Mouse (Mus musculus) liver, postnatal 0 days (tissue): ENCODE results near the gene Nmnat2. TPM values are rescaled to one million over a fixed set of nuclear protein-coding genes. Genes with fewer than 3 reads are reported as not detected.

Experiments
- ATAC-seq: fragments of 200-750 bp; cut with Nextera tagmentation; 2 replicates; pipeline ENCODE4 v1.8.0; 2017; ENCODE audit warnings: mild to moderate bottlenecking, moderate library complexity
- DNase-seq: peaks from one replicate; pipeline ENCODE4 v3.0.0-alpha.2; 2016
- H3K27ac ChIP-seq: fragments of 300-500 bp; sonication (generic); 2 replicates; pipeline ENCODE4 v1.5.1; 2014; ENCODE audit warnings: antibody characterized with exemption, moderate library complexity, mild to moderate bottlenecking, low read depth
- H3K27me3 ChIP-seq: fragments of 300-500 bp; sonication (generic); 2 replicates; pipeline ENCODE4 v1.6.1; 2014; ENCODE audit warnings: low read length, control low read depth, mixed read lengths; ENCODE audit not compliant: insufficient read depth
- H3K36me3 ChIP-seq: fragments of 300-500 bp; sonication (generic); replicated peaks from 2 replicates; pipeline ENCODE4 v1.6.1; 2014; ENCODE audit warnings: mild to moderate bottlenecking, control low read depth, low read length, moderate library complexity, mixed read lengths; ENCODE audit not compliant: insufficient read depth
- H3K4me1 ChIP-seq: fragments of 300-500 bp; sonication (generic); 2 replicates; pipeline ENCODE4 v1.6.1; 2014; ENCODE audit warnings: antibody characterized with exemption, mild to moderate bottlenecking, control low read depth; ENCODE audit not compliant: insufficient read depth
- H3K4me2 ChIP-seq: fragments of 300-500 bp; sonication (generic); 2 replicates; pipeline ENCODE4 v1.6.1; 2014; ENCODE audit warnings: low read depth, mild to moderate bottlenecking, low read length, moderate library complexity, mixed read lengths
- H3K4me3 ChIP-seq: fragments of 300-500 bp; sonication (generic); 2 replicates; pipeline ENCODE4 v1.5.1; 2014; ENCODE audit warnings: low read depth, low read length
- H3K9ac ChIP-seq: fragments of 300-500 bp; sonication (generic); replicated peaks from 2 replicates; pipeline ENCODE4 v1.6.1; 2014; ENCODE audit warnings: mild to moderate bottlenecking, moderate library complexity
- H3K9me3 ChIP-seq: fragments of 300-500 bp; sonication (generic); 2 replicates; pipeline ENCODE4 v1.6.1; 2016; ENCODE audit warnings: mild to moderate bottlenecking, control low read depth, low read length, mixed read lengths
- CTCF ChIP-seq: sonication (generic); IDR thresholded peaks from 2 replicates; pipeline ENCODE4 v1.5.1; 2016; ENCODE audit warnings: antibody characterized with exemption, low read depth
- EP300 ChIP-seq: IDR thresholded peaks from 2 replicates; pipeline ENCODE4 v1.6.1; 2016; ENCODE audit warnings: antibody characterized with exemption, low read depth, mild to moderate bottlenecking
- WGBS: fragments of 180-500 bp; shearing (Covaris S2); extraction: QIAGEN DNeasy Blood & Tissue Kit; methylation state at CpG from one replicate; pipeline ENCODE4 v1.1.7; 2014; ENCODE audit not compliant: insufficient replicate concordance; 5-methylcytosine and 5-hydroxymethylcytosine counted together
- polyA plus RNA-seq: library from polyadenylated mRNA; unstranded; fragments of >200 nt; fragmentation: Nextera tagmentation; extraction: Ambion mirVana; gene quantifications from 2 replicates; pipeline ENCODE4 v1.2.1, GENCODE M21; 2015

Nmnat2 gene
- polyA plus RNA-seq, 1 experiment from 2014 or later, result 0.09 TPM

- no peak for DNase-seq
- WGBS, result 81% methylated on average over 6 of the region's 6 CpGs
- H3K4me1 ChIP-seq, result no peaks in the 10 kb centered on the region
- no peak overlapping the region for H3K27ac ChIP-seq
- no peak overlapping the region for H3K4me2 ChIP-seq
- no peaks in the 10 kb centered on the region for H3K9me3 ChIP-seq
- no peaks in the 10 kb centered on the region for H3K36me3 ChIP-seq
- H3K27me3 ChIP-seq, result no peaks in the 10 kb centered on the region
- ATAC-seq, result no peak
- TF ChIP-seq CTCF (no peak), EP300 (no peak)
- H3K9ac ChIP-seq, result no peak overlapping the region
- no peak overlapping the region for H3K4me3 ChIP-seq
These were observed 39.0 kb downstream of the Nmnat2 start for GRCm38 (mm10) chr1:152993803-152994202.

- no peaks in the 10 kb centered on the region for H3K9me3 ChIP-seq
- no peak for TF ChIP-seq CTCF
- no peak for TF ChIP-seq EP300
- ATAC-seq, result no peak
- no peaks in the 10 kb centered on the region for H3K4me1 ChIP-seq
- no peak overlapping the region for H3K9ac ChIP-seq
- no peaks in the 10 kb centered on the region for H3K27me3 ChIP-seq
- DNase-seq, result no peak
- H3K4me2 ChIP-seq, result no peak overlapping the region
- 69% methylated on average over 8 of the region's 8 CpGs for WGBS
- no peak overlapping the region for H3K4me3 ChIP-seq
- no peak overlapping the region for H3K27ac ChIP-seq
- no peaks in the 10 kb centered on the region for H3K36me3 ChIP-seq
These were observed 45.2 kb downstream of the Nmnat2 start for GRCm38 (mm10) chr1:152999983-153000382.

GRCm38 (mm10) chr1:153000486-153001228 lies 45.9 kb downstream of the Nmnat2 start:
- no peak for TF ChIP-seq CTCF
- TF ChIP-seq EP300, result no peak
- no peaks in the 10 kb centered on the region for H3K9me3 ChIP-seq
- no peaks in the 10 kb centered on the region for H3K27me3 ChIP-seq
- H3K36me3 ChIP-seq, result no peaks in the 10 kb centered on the region
- ATAC-seq, result no peak
- no peak overlapping the region for H3K4me3 ChIP-seq
- H3K9ac ChIP-seq, result no peak overlapping the region
- DNase-seq, result no peak
- WGBS, result 66% methylated on average over 6 of the region's 6 CpGs
- H3K27ac ChIP-seq, result no peak overlapping the region
- H3K4me2 ChIP-seq, result no peak overlapping the region
- no peaks in the 10 kb centered on the region for H3K4me1 ChIP-seq

- Histone ChIP-seq H3K27ac (no peak overlapping the region), H3K36me3 (no peaks in the 10 kb centered on the region), H3K9me3 (no peaks in the 10 kb centered on the region), H3K27me3 (no peaks in the 10 kb centered on the region), H3K9ac (no peak overlapping the region), H3K4me1 (no peaks in the 10 kb centered on the region), H3K4me2 (no peak overlapping the region), H3K4me3 (no peak overlapping the region)
- TF ChIP-seq CTCF (no peak), EP300 (no peak)
- ATAC-seq (no peak), DNase-seq (no peak)
- WGBS, result 57% methylated on average over 11 of the region's 11 CpGs
These were observed 47.7 kb downstream of the Nmnat2 start for GRCm38 (mm10) chr1:153002295-153003050.

GRCm38 (mm10) chr1:153004472-153004871 lies 49.7 kb downstream of the Nmnat2 start:
- Histone ChIP-seq H3K4me2 (no peak overlapping the region), H3K4me3 (no peak overlapping the region), H3K4me1 (peaks cover 2% of the 10 kb centered on the region; the same call in 1 of the 2 replicates), H3K36me3 (no peaks in the 10 kb centered on the region), H3K9ac (no peak overlapping the region), H3K9me3 (no peaks in the 10 kb centered on the region), H3K27ac (no peak overlapping the region), H3K27me3 (no peaks in the 10 kb centered on the region)
- WGBS, result 85% methylated on average over 2 of the region's 2 CpGs
- DNase-seq, result no peak
- TF ChIP-seq CTCF (no peak), EP300 (no peak)
- ATAC-seq, result no peak

GRCm38 (mm10) chr1:153006054-153006453 lies 51.3 kb downstream of the Nmnat2 start:
- Histone ChIP-seq H3K4me2 (no peak overlapping the region), H3K4me1 (peaks cover 2% of the 10 kb centered on the region; the same call in 1 of the 2 replicates), H3K9ac (no peak overlapping the region), H3K4me3 (no peak overlapping the region), H3K27me3 (no peaks in the 10 kb centered on the region), H3K27ac (no peak overlapping the region), H3K36me3 (no peaks in the 10 kb centered on the region), H3K9me3 (no peaks in the 10 kb centered on the region)
- DNase-seq (no peak), ATAC-seq (no peak)
- WGBS, result 48% methylated on average over 5 of the region's 5 CpGs
- TF ChIP-seq CTCF, result no peak
- no peak for TF ChIP-seq EP300
